Mouse (Mus musculus): ENCODE measurements around the gene Gm43951. TPM values are rescaled to one million over a fixed set of nuclear protein-coding genes. Genes with fewer than 3 reads are reported as not detected.
A peak's percentile ranks its signal among the peaks of the same experiment; 100 is the strongest.

Gm43951 gene
- polyA plus RNA-seq, 1 experiment from 2014 or later: not detected

- no peak overlapping the region for H3K27ac ChIP-seq (ENCODE audit: low read depth)
- no peak overlapping the region for H3K9ac ChIP-seq
- peaks cover 26% of the 10 kb centered on the region for H3K36me3 ChIP-seq (ENCODE audit: insufficient read depth)
- H3K4me1 ChIP-seq (ENCODE audit: insufficient read depth): no peaks in the 10 kb centered on the region
- ATAC-seq (ENCODE audit: insufficient read depth) (no peak), DNase-seq (no peak)
- TF ChIP-seq CTCF (IDR thresholded peaks at IDR 0.05; ENCODE audit: low read depth): no peak
- no peaks in the 10 kb centered on the region for H3K9me3 ChIP-seq (ENCODE audit: low read depth, low read length)
- H3K4me3 ChIP-seq (ENCODE audit: low read depth, low read length): no peak overlapping the region
- H3K4me2 ChIP-seq: no peak overlapping the region
- no peaks in the 10 kb centered on the region for H3K27me3 ChIP-seq (ENCODE audit: insufficient read depth, low read length)
- WGBS: 74% methylated on average over 1 of the region's 1 CpGs
These were observed 3.2 kb downstream of the Gm43951 start for GRCm38 (mm10) chr11:72203440-72203839.

DNA sequence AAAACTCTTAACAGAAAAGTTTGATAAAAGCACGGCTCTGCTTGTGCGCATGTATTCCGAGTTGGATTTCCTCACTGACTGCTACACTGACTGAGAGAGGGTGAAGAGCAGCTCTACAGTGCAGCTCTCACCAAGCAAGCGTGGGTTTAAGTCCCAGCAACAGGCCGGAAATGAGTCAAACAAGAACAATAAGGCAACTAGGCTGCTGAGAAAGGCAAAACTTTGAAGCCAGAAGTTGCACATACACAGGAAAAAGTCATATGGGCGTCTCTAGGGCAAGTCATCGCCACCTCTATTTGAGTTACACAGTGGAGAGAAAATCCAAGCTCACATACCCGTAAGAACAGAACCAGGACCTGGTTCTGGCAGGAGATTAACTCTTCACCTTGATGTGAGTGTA lies 10.1 kb downstream of the Gm43951 start:
- Histone ChIP-seq H3K4me1 (ENCODE audit: insufficient read depth) (no peaks in the 10 kb centered on the region), H3K27ac (ENCODE audit: low read depth) (peak overlapping the region; percentile 30; the same call in 1 of the 2 replicates), H3K9me3 (ENCODE audit: low read depth, low read length) (no peaks in the 10 kb centered on the region), H3K27me3 (ENCODE audit: insufficient read depth, low read length) (no peaks in the 10 kb centered on the region), H3K4me2 (no peak overlapping the region), H3K4me3 (ENCODE audit: low read depth, low read length) (no peak overlapping the region), H3K9ac (no peak overlapping the region), H3K36me3 (ENCODE audit: insufficient read depth) (peaks cover 51% of the 10 kb centered on the region)
- WGBS: 84% methylated on average over 8 of the region's 8 CpGs
- DNase-seq (peak; percentile 23), ATAC-seq (ENCODE audit: insufficient read depth) (no peak)
- no peak for TF ChIP-seq CTCF (IDR thresholded peaks at IDR 0.05; ENCODE audit: low read depth)

GRCm38 (mm10) chr11:72194259-72194658 lies 12.4 kb downstream of the Gm43951 start:
- Histone ChIP-seq H3K4me3 (ENCODE audit: low read depth, low read length) (no peak overlapping the region), H3K4me1 (ENCODE audit: insufficient read depth) (no peaks in the 10 kb centered on the region), H3K36me3 (ENCODE audit: insufficient read depth) (peaks cover 54% of the 10 kb centered on the region), H3K27ac (ENCODE audit: low read depth) (no peak overlapping the region), H3K4me2 (no peak overlapping the region), H3K9ac (no peak overlapping the region), H3K9me3 (ENCODE audit: low read depth, low read length) (no peaks in the 10 kb centered on the region), H3K27me3 (ENCODE audit: insufficient read depth, low read length) (no peaks in the 10 kb centered on the region)
- TF ChIP-seq CTCF (IDR thresholded peaks at IDR 0.05; ENCODE audit: low read depth): no peak
- ATAC-seq (ENCODE audit: insufficient read depth) (no peak), DNase-seq (no peak)
- WGBS: 81% methylated on average over 2 of the region's 2 CpGs

DNA sequence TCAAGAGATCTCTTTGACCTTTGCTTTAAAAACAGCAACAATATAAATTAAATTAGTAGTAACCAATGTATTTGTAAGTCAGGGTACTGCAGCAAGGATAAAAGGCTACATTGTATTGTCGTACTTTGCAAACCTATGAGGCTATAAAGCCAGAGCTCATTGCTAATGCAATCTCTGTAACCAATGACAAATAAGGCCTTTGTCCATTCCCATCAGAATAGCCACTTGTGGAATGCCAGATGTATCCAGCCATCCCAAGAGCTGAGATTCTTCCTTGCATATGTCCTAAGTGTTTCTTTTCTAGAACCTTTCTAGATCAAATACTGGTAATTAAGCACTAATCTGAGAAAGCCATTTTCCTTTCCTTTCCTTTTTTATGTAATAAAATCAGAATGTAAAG lies 15.8 kb downstream of the Gm43951 start:
- Histone ChIP-seq H3K4me3 (ENCODE audit: low read depth, low read length) (no peak overlapping the region), H3K4me2 (no peak overlapping the region), H3K27me3 (ENCODE audit: insufficient read depth, low read length) (no peaks in the 10 kb centered on the region), H3K4me1 (ENCODE audit: insufficient read depth) (no peaks in the 10 kb centered on the region), H3K9me3 (ENCODE audit: low read depth, low read length) (no peaks in the 10 kb centered on the region), H3K36me3 (ENCODE audit: insufficient read depth) (peaks cover 48% of the 10 kb centered on the region), H3K27ac (ENCODE audit: low read depth) (no peak overlapping the region), H3K9ac (no peak overlapping the region)
- ATAC-seq (ENCODE audit: insufficient read depth): no peak
- DNase-seq: no peak
- TF ChIP-seq CTCF (IDR thresholded peaks at IDR 0.05; ENCODE audit: low read depth): no peak
- 90% methylated on average over 1 of the region's 1 CpGs for WGBS

- peaks cover 36% of the 10 kb centered on the region for H3K36me3 ChIP-seq (ENCODE audit: insufficient read depth)
- H3K4me3 ChIP-seq (ENCODE audit: low read depth, low read length): no peak overlapping the region
- no peak for ATAC-seq (ENCODE audit: insufficient read depth)
- H3K9me3 ChIP-seq (ENCODE audit: low read depth, low read length): no peaks in the 10 kb centered on the region
- no peak for DNase-seq
- no peaks in the 10 kb centered on the region for H3K4me1 ChIP-seq (ENCODE audit: insufficient read depth)
- H3K9ac ChIP-seq: no peak overlapping the region
- 54% methylated on average over 4 of the region's 4 CpGs for WGBS
- TF ChIP-seq CTCF (IDR thresholded peaks at IDR 0.05; ENCODE audit: low read depth): no peak
- H3K27ac ChIP-seq (ENCODE audit: low read depth): no peak overlapping the region
- no peak overlapping the region for H3K4me2 ChIP-seq
- no peaks in the 10 kb centered on the region for H3K27me3 ChIP-seq (ENCODE audit: insufficient read depth, low read length)
These were observed 22.4 kb downstream of the Gm43951 start for GRCm38 (mm10) chr11:72184252-72184651.

- H3K4me1 ChIP-seq (ENCODE audit: insufficient read depth): no peaks in the 10 kb centered on the region
- H3K27ac ChIP-seq (ENCODE audit: low read depth): no peak overlapping the region
- no peak for ATAC-seq (ENCODE audit: insufficient read depth)
- 82% methylated on average over 4 of the region's 4 CpGs for WGBS
- DNase-seq: no peak
- no peak for TF ChIP-seq CTCF (IDR thresholded peaks at IDR 0.05; ENCODE audit: low read depth)
- peaks cover 41% of the 10 kb centered on the region for H3K36me3 ChIP-seq (ENCODE audit: insufficient read depth)
- no peaks in the 10 kb centered on the region for H3K27me3 ChIP-seq (ENCODE audit: insufficient read depth, low read length)
- H3K4me2 ChIP-seq: no peak overlapping the region
- H3K9me3 ChIP-seq (ENCODE audit: low read depth, low read length): no peaks in the 10 kb centered on the region
- H3K4me3 ChIP-seq (ENCODE audit: low read depth, low read length): no peak overlapping the region
- H3K9ac ChIP-seq: no peak overlapping the region
These were observed 25.5 kb downstream of the Gm43951 start for GRCm38 (mm10) chr11:72181136-72181535.

DNA sequence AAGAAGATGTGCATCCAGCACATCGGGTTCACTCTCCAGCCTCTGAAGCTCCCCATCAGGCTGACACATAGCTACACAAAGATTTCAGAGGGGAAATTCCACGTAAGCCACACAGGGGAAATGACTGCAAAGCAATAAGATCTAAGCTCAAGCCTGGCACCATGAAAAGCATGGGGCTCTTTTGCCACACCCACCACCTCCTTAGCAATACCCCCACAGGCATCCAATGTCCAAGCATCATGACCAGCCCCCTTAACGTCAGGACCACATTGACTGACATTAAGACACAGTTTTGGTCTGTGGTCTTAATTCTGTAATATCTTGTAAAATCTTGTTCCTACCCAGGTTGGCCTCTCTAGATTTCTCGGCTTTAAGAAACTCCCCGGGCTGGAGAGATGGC lies 26.1 kb downstream of the Gm43951 start:
- no peaks in the 10 kb centered on the region for H3K9me3 ChIP-seq (ENCODE audit: low read depth, low read length)
- DNase-seq (no peak), ATAC-seq (ENCODE audit: insufficient read depth) (no peak)
- no peak overlapping the region for H3K4me2 ChIP-seq
- no peaks in the 10 kb centered on the region for H3K4me1 ChIP-seq (ENCODE audit: insufficient read depth)
- H3K36me3 ChIP-seq (ENCODE audit: insufficient read depth): peaks cover 44% of the 10 kb centered on the region
- no peak overlapping the region for H3K27ac ChIP-seq (ENCODE audit: low read depth)
- no peak for TF ChIP-seq CTCF (IDR thresholded peaks at IDR 0.05; ENCODE audit: low read depth)
- no peak overlapping the region for H3K9ac ChIP-seq
- no peaks in the 10 kb centered on the region for H3K27me3 ChIP-seq (ENCODE audit: insufficient read depth, low read length)
- no peak overlapping the region for H3K4me3 ChIP-seq (ENCODE audit: low read depth, low read length)
- 87% methylated on average over 5 of the region's 5 CpGs for WGBS

- ATAC-seq (ENCODE audit: insufficient read depth): no peak
- 73% methylated on average over 3 of the region's 3 CpGs for WGBS
- H3K27me3 ChIP-seq (ENCODE audit: insufficient read depth, low read length): no peaks in the 10 kb centered on the region
These were observed 30.1 kb downstream of the Gm43951 start for GRCm38 (mm10) chr11:72176553-72176952.

More at GRCm38 (mm10) chr11:72176553-72176952, 30.1 kb downstream of the Gm43951 start:
- DNase-seq: no peak
- Histone ChIP-seq H3K27ac (ENCODE audit: low read depth) (no peak overlapping the region), H3K9me3 (ENCODE audit: low read depth, low read length) (no peaks in the 10 kb centered on the region), H3K4me1 (ENCODE audit: insufficient read depth) (no peaks in the 10 kb centered on the region), H3K9ac (no peak overlapping the region), H3K4me3 (ENCODE audit: low read depth, low read length) (no peak overlapping the region), H3K36me3 (ENCODE audit: insufficient read depth) (peaks cover 60% of the 10 kb centered on the region), H3K4me2 (no peak overlapping the region)
- no peak for TF ChIP-seq CTCF (IDR thresholded peaks at IDR 0.05; ENCODE audit: low read depth)
